Comparison of ENCODE assay signal across 14 mouse cellular contexts in the genomic region with DNA sequence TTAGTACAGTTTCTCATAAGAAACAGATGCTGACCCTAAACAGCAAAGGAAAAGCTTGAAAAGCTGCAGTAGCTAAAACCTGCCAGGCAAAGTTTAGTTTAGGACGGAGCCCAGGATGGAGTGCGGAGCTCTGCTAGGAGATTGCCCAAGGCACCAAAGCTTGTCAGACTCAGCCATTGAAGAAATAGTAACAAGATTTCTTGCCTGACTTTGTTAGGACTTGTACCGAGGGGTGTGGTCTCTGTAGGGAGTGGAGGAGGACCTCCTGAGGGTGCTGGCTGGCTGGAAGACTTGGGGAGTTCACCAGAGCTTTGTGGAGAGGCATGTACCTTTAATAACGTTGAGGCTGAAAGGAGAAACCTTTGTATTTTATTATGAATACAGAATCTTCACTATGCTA. TPM values are rescaled to one million over a fixed set of nuclear protein-coding genes. Genes with fewer than 3 reads are reported as not detected.
DNase-seq lines count a peak whose midpoint lies in the region; ATAC-seq and TF ChIP-seq lines count a peak whose summit lies in the region.
"Had no signal": no experiment of that assay in that cellular context is flagged by ENCODE, and none has a peak within 500 bp of the region (broad histone marks: within the 10 kb centered on the region; RNA-seq: fewer than 3 reads in every experiment).

No protein-coding gene starts in this region.

- no peak overlapping the region for H3K4me3 ChIP-seq in intestine, embryonic 16.5 days (ENCODE audit: low read length)
- H3K4me3 ChIP-seq in intestine, embryonic 15.5 days (replicated peaks), result no peak overlapping the region
- H3K4me3 ChIP-seq in ES-E14 (ENCODE audit: insufficient read depth in 1 of 2, low read depth in 1 of 2, low read length in 2 of 2, poor library complexity in 1 of 2, severe bottlenecking in 1 of 2), result peak overlapping the region; percentile 5 to 9; a peak in 1 of 4 replicates
- H3K4me3 ChIP-seq in hindbrain, embryonic 14.5 days (replicated peaks; ENCODE audit: low read length), result no peak overlapping the region; the same call in 1 of the 2 replicates
- H3K4me3 ChIP-seq in myocyte, result no peak overlapping the region

- no peak for ATAC-seq in intestine, embryonic 16.5 days
- ATAC-seq in intestine, embryonic 15.5 days, result no peak
- no peak for ATAC-seq in hindbrain, embryonic 14.5 days (ENCODE audit: low FRiP score)

- no peak overlapping the region for H3K9ac ChIP-seq in intestine, embryonic 16.5 days (ENCODE audit: low read depth, low read length)
- H3K9ac ChIP-seq in intestine, embryonic 15.5 days, result no peak overlapping the region
- H3K9ac ChIP-seq in ES-E14 (ENCODE audit: insufficient read depth, low read depth, low read length, poor library complexity, severe bottlenecking), result no peak overlapping the region; the same call in 1 of the 2 replicates
- no peak overlapping the region for H3K9ac ChIP-seq in hindbrain, embryonic 14.5 days

- intact Hi-C loops in gastrocnemius, postnatal 36 days (cut with DNase I), result no loop called here

- H3K9me3 ChIP-seq in intestine, embryonic 16.5 days (ENCODE audit: control insufficient read depth, low read length), result no peaks in the 10 kb centered on the region
- no peaks in the 10 kb centered on the region for H3K9me3 ChIP-seq in intestine, embryonic 15.5 days
- H3K9me3 ChIP-seq in ES-E14 (ENCODE audit: control insufficient read depth, insufficient read depth, low read depth, low read length), result no peaks in the 10 kb centered on the region
- no peaks in the 10 kb centered on the region for H3K9me3 ChIP-seq in hindbrain, embryonic 14.5 days (ENCODE audit: control insufficient read depth, low read length)

- in situ Hi-C loops in ES-E14 (cut with MboI; ENCODE audit: low sequenced_read_pairs in 2 of 2, unreplicated experiment in 2 of 2), result no loop called here

- 68% methylated on average over 4 of the region's 4 CpGs for WGBS in intestine, embryonic 16.5 days
- 65% methylated on average over 4 of the region's 4 CpGs for WGBS in intestine, embryonic 15.5 days
- 65% methylated on average over 4 of the region's 4 CpGs for WGBS in hindbrain, embryonic 14.5 days

- H3K4me2 ChIP-seq in intestine, embryonic 16.5 days (ENCODE audit: low read depth, low read length), result peak overlapping the region; percentile 5; the same call in 1 of the 2 replicates
- H3K4me2 ChIP-seq in intestine, embryonic 15.5 days (replicated peaks), result no peak overlapping the region; the same call in 1 of the 2 replicates
- H3K4me2 ChIP-seq in hindbrain, embryonic 14.5 days (replicated peaks), result peak overlapping the region; percentile 27
- H3K4me2 ChIP-seq in myocyte (ENCODE audit: low read depth), result peak overlapping the region; percentile 76
- H3K4me2 ChIP-seq: heart, embryonic 11.5 days had no signal

- DNase-seq in ES-E14 (ENCODE audit: low read depth, low spot score), result no peak
- DNase-seq in hindbrain, embryonic 14.5 days (ENCODE audit: low spot score), result no peak
- no peak for DNase-seq in Muller cell, postnatal 12 days (ENCODE audit: inconsistent ontology term)
- no peak for DNase-seq in gastrocnemius, postnatal 36 days
- no peak for DNase-seq in heart, adult 8-10 months (ENCODE audit: low spot score)
- DNase-seq: cerebellum, adult 2 months; kidney, postnatal 4 days; lung, adult 2 months; right cerebral cortex, postnatal 25 days; thymus, postnatal 36 days had no signal

- no peak overlapping the region for H3K27ac ChIP-seq in intestine, embryonic 16.5 days (ENCODE audit: low read length)
- no peak overlapping the region for H3K27ac ChIP-seq in intestine, embryonic 15.5 days
- peak overlapping the region; percentile 44; the same call in 1 of the 2 replicates for H3K27ac ChIP-seq in ES-E14 (ENCODE audit: insufficient read depth, low read depth, low read length, poor library complexity, severe bottlenecking)
- no peak overlapping the region for H3K27ac ChIP-seq in hindbrain, embryonic 14.5 days

- no peak for TF ChIP-seq POLR2A in myocyte (IDR thresholded peaks at IDR 0.05; ENCODE audit: insufficient read length, low read depth)

- no peak overlapping the region for H3ac ChIP-seq in myocyte (ENCODE audit: control insufficient read depth, insufficient read length)

- H3K79me2 ChIP-seq in myocyte (ENCODE audit: control insufficient read depth, insufficient read depth), result peaks cover 100% of the 10 kb centered on the region

- H3K36me3 ChIP-seq in intestine, embryonic 16.5 days (ENCODE audit: control insufficient read depth, insufficient read depth, low read length), result peaks cover 4% of the 10 kb centered on the region
- peaks cover 18% of the 10 kb centered on the region for H3K36me3 ChIP-seq in intestine, embryonic 15.5 days
- H3K36me3 ChIP-seq in ES-E14 (ENCODE audit: control insufficient read depth, insufficient read depth, low read length, poor library complexity, severe bottlenecking) (peaks cover 19% of the 10 kb centered on the region), myocyte (ENCODE audit: control insufficient read depth, insufficient read depth) (peaks cover 54% of the 10 kb centered on the region)
- H3K36me3 ChIP-seq in hindbrain, embryonic 14.5 days (replicated peaks; ENCODE audit: control insufficient read depth, insufficient read depth), result peaks cover 38% of the 10 kb centered on the region

- peaks cover 16% of the 10 kb centered on the region for H3K4me1 ChIP-seq in intestine, embryonic 16.5 days (ENCODE audit: control insufficient read depth, insufficient read depth, low read length)
- peaks cover 13% of the 10 kb centered on the region for H3K4me1 ChIP-seq in intestine, embryonic 15.5 days (replicated peaks)
- peaks cover 7 to 9% of the 10 kb centered on the region in 2 experiments for H3K4me1 ChIP-seq in ES-E14 (ENCODE audit: control insufficient read depth in 2 of 2, insufficient read depth in 2 of 2, low read length in 2 of 2, poor library complexity in 1 of 2)
- peaks cover 57% of the 10 kb centered on the region for H3K4me1 ChIP-seq in hindbrain, embryonic 14.5 days (replicated peaks; ENCODE audit: control insufficient read depth, insufficient read depth, low read length)

- no peaks in the 10 kb centered on the region for H3K27me3 ChIP-seq in intestine, embryonic 16.5 days (replicated peaks; ENCODE audit: control insufficient read depth, insufficient read depth, low read length)
- no peaks in the 10 kb centered on the region for H3K27me3 ChIP-seq in intestine, embryonic 15.5 days (replicated peaks)
- H3K27me3 ChIP-seq in hindbrain, embryonic 14.5 days (ENCODE audit: control insufficient read depth, insufficient read depth, low read length), result no peaks in the 10 kb centered on the region
- H3K27me3 ChIP-seq in myocyte (ENCODE audit: control insufficient read depth, insufficient read depth, insufficient read length), result no peaks in the 10 kb centered on the region

TF ChIP-seq in ES-E14, 5 proteins besides CTCF, POLR2A, EP300 and RAD21:
- no peak for TF ChIP-seq HCFC1 (IDR thresholded peaks at IDR 0.05; ENCODE audit: borderline replicate concordance, insufficient read depth, low read length)
- no peak for TF ChIP-seq ZNF384 (IDR thresholded peaks at IDR 0.05; ENCODE audit: low read depth, low read length)
- TF ChIP-seq MAFK (IDR thresholded peaks at IDR 0.05; ENCODE audit: insufficient read depth, low read depth, low read length), result no peak
- TF ChIP-seq ZC3H11A (IDR thresholded peaks at IDR 0.05; ENCODE audit: borderline replicate concordance, low read depth, low read length), result no peak
- TF ChIP-seq CHD2 (IDR thresholded peaks at IDR 0.05; ENCODE audit: low read depth, low read length), result no peak
TF ChIP-seq in ES-E14: peak in this region for 0.

TF ChIP-seq in myocyte, 11 proteins besides CTCF, POLR2A, EP300 and RAD21:
- TF ChIP-seq POLR2AphosphoS2 (IDR thresholded peaks at IDR 0.05; ENCODE audit: insufficient read length, low read depth) (no peak), E2F4 (IDR thresholded peaks at IDR 0.05; ENCODE audit: insufficient read depth) (no peak), MYOG (IDR thresholded peaks at IDR 0.05; ENCODE audit: control insufficient read depth in 1 of 3, insufficient read depth in 1 of 3, insufficient read length in 2 of 3, low read depth in 2 of 3) (no peak), TCF12 (IDR thresholded peaks at IDR 0.05; ENCODE audit: insufficient read depth, poor library complexity, severe bottlenecking) (no peak), SRF (IDR thresholded peaks at IDR 0.05; ENCODE audit: control insufficient read depth, insufficient read length, low read depth) (no peak), CEBPB (IDR thresholded peaks at IDR 0.05; ENCODE audit: insufficient read depth, poor library complexity, severe bottlenecking) (no peak), USF1 (IDR thresholded peaks at IDR 0.05; ENCODE audit: low read depth) (no peak), MAX (IDR thresholded peaks at IDR 0.05; ENCODE audit: low read depth) (no peak), TCF3 (IDR thresholded peaks at IDR 0.05; ENCODE audit: insufficient read length, low read depth) (no peak), MYOD1 (IDR thresholded peaks at IDR 0.05; ENCODE audit: control insufficient read depth in 1 of 3, insufficient read length in 2 of 3, low read depth in 2 of 3) (no peak), REST (IDR thresholded peaks at IDR 0.05; ENCODE audit: insufficient read depth, insufficient read length) (no peak)

RNA-seq across cellular contexts. Expression of a gene that starts 5.5 kb away (rescaled TPM):
- polyA plus RNA-seq in intestine, embryonic 16.5 days (2015; fragmentation: Nextera tagmentation; extraction: Ambion mirVana), result 247 and 266 TPM in 2 replicates
- polyA plus RNA-seq in intestine, embryonic 15.5 days (2015; fragmentation: Nextera tagmentation; extraction: Ambion mirVana), result 235 and 254 TPM in 2 replicates
- total RNA-seq in ES-E14 (2012; rRNA removed), result 43.0 and 58.6 TPM in 2 replicates
- 533 and 643 TPM in 2 replicates for polyA plus RNA-seq in hindbrain, embryonic 14.5 days (2014; fragmentation: Nextera tagmentation; extraction: Ambion mirVana)
- polyA plus RNA-seq in myocyte (2012; fragmentation: generic; extraction: Trizol), result 68.3 TPM
- 10 to 100 TPM; 25.6 to 28.7 TPM for total RNA-seq in gastrocnemius, postnatal 36 days (2021)
- 10 to 100 TPM; 29.3 to 35.0 (median 32.5) TPM for total RNA-seq in heart, adult 8-10 months (2022)

Comparison
In these comparisons a context has a peak if more than half of its experiments do, and no peak if none do; other contexts are left out.
1. H3K4me3 ChIP-seq: peak in ES-E14 (2 of 2); none in intestine, embryonic 16.5 days (single experiment), intestine, embryonic 15.5 days (single experiment), hindbrain, embryonic 14.5 days (single experiment) and myocyte (single experiment).